Mouse (Mus musculus): Measurements from ENCODE around the gene Galnt9.

Galnt9 gene

GRCm38 (mm10) chr5:110543951-110544690 lies at the start of gene Galnt9:
Gene Galnt9 (plus strand): TSS chr5:110544355.
- DNase-seq, result peak; percentile 72

DNA sequence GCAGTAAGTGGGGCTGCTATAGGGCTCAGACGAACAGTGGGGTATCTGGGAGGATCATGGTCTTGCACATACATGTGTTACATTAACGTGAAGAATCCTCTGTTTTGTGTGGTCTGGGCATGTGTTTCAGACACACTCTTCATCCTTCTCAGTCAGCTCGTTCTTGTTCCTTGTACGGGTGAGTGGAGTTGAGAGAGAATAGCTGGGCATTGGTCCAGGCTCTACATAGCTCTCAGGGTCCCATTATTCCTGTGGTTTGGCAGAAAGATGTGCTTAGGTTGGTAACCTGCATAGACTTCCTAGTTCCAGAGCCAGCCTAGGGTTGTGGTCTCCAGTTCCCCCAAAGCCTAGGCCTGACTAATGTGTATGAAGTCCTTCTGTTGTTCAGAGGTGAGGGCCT lies 49.8 kb upstream of the Galnt9 start:
- no peak for DNase-seq

DNA sequence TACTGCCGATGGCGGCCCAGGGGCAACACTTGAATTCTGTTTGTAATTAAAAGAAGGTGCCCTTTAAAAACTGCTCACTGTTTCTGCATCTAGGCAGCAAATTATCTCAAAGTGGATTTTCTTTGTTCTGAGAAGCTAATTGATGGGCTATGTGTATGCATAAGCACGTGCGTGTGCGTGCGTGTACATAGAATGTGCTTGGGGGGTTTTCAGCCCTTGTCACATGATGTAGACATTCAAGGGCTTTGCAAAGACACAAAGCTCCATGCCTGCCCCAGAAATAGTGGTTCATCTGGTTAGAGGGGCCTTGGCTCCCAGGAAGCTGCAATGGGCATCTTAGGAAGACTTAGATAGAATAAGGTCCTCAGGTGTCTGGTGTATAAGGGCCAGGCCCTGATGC lies 49.1 kb upstream of the Galnt9 start:
- no peak for DNase-seq

- no peak for DNase-seq
These were observed 46.6 kb upstream of the Galnt9 start for GRCm38 (mm10) chr5:110497556-110497955.

- DNase-seq, result no peak
These were observed 46.1 kb upstream of the Galnt9 start for GRCm38 (mm10) chr5:110498071-110498470.

DNA sequence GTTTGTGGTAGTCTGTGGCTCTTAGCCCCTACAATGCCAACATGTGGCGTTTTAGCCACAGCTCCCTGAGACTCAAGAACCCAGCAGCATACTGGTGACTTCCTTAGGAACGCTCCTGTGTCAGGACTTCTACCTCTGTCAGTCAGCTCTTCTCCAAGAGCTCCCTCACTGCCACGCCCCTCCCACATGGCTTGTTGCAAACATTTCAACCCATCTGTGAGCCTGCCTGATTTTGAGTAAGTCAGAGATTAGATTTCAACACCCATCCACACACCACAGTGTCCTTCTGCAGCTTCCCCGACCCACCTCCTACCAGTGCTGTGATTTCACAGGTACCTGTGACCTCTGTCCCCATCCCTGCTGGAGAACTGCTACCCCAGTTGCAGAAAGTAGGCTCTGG lies 43.9 kb upstream of the Galnt9 start:
- DNase-seq, result no peak

GRCm38 (mm10) chr5:110503361-110503760 lies 40.8 kb upstream of the Galnt9 start:
- DNase-seq, result no peak

GRCm38 (mm10) chr5:110505611-110506294 lies 38.4 kb upstream of the Galnt9 start:
- DNase-seq, result no peak

GRCm38 (mm10) chr5:110506295-110506616 lies 37.9 kb upstream of the Galnt9 start:
- no peak for DNase-seq

- no peak for DNase-seq
These were observed 37.3 kb upstream of the Galnt9 start for GRCm38 (mm10) chr5:110506856-110507255.

- no peak for DNase-seq
These were observed 36.2 kb upstream of the Galnt9 start for GRCm38 (mm10) chr5:110507943-110508342.

- no peak for DNase-seq
These were observed 33.8 kb upstream of the Galnt9 start for GRCm38 (mm10) chr5:110510357-110510756.

DNA sequence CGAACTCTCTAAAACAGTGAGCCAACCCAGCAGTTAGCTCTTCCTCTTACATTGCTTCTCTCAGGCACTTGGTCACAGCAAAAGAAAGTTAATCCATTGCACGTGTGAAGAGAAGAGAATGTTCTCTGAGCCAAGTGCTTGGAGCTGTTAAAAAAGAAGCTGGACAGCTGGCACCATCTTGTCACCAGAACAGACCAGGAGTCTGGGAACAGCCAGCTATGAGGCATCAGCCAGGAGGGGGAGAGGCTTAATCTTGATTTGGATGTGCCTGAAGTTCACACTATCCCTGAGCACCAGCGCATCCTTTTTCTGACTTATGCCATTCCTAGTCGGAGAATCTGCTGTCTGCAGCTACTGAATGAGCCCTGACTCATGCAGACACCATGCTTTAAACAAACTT lies 30.4 kb upstream of the Galnt9 start:
- no peak for DNase-seq

GRCm38 (mm10) chr5:110514694-110515093 lies 29.5 kb upstream of the Galnt9 start:
- DNase-seq, result peak; percentile 69

DNA sequence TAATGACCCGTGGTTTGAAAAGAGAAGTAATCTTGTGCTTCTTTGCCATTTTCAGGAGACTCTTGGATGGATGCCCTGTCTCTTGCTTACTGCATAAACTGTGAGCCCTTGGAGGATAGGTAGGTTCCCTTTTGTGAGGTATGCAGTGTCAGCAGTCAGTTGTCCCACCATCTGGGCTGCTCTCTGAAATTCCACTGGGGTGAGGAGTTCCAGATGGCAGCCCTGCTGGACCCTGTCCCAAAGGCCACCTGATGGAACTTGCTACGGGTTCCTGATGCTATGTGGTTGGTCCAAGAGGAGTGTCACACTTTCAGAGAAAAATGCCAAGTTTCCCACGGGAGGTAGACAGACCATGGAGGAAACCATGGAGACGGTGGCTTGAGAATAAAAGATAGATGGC lies 27.8 kb upstream of the Galnt9 start:
- DNase-seq, result no peak

GRCm38 (mm10) chr5:110518086-110518783 lies 25.9 kb upstream of the Galnt9 start:
- no peak for DNase-seq

DNA sequence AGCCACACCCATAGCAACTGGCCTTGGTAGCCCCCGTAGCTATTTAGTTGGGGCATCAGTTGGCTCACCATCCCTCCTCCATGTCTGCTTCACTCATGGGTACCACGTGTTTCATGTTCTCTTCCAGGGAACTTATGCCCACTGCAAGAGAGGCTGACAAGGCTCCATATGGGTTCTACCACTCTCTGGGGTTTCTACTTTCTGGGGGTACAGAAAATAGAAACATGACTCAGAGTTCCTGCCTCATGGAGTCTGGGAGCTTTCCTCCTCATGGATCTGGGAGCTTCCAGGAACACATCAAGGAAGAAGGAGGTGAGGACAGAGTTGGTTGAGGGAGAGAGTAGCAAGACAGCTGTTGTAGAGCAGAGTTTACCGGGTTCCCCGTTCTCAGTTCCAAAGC lies 23.2 kb upstream of the Galnt9 start:
- no peak for DNase-seq

DNA sequence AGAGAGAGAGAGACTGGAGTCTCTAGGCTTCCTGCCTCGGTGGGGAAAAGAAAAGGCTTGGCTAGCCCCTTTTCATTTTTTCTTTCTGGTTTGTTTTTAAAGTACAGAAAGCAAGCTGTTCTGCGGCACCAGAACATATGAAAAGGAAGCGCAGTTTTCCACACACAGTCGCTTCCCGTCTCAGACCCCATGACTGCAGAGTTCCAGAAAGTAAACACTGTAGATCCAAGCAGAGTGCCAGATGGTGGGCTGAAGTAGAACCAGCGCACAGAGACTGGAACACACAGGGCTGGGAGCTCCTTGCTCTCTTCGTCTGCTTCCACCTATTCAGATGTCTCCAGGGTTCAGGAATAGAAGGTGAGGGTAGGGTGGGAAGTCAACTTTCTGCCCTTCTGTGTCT lies 22.3 kb upstream of the Galnt9 start:
- DNase-seq, result no peak

DNA sequence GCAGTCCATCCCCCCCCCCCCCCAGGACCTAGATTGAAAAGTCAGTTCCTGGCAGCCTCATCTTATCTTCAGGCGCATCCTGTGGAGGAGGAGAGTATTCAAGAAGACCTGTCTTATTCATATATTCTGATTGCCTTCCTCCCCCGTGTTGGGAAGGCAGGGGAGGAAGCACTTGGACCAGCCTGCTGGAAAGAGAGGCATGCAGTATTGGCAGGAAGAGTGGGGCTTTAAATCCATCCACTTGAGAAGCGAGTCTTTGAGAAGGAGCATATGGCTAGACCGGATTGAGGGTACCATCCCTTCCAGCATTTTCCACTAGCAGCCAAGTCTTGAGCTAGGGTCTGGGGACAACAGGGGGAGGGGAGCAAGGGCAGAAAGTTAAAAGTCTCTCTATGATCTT lies 20.9 kb upstream of the Galnt9 start:
- no peak for DNase-seq

DNA sequence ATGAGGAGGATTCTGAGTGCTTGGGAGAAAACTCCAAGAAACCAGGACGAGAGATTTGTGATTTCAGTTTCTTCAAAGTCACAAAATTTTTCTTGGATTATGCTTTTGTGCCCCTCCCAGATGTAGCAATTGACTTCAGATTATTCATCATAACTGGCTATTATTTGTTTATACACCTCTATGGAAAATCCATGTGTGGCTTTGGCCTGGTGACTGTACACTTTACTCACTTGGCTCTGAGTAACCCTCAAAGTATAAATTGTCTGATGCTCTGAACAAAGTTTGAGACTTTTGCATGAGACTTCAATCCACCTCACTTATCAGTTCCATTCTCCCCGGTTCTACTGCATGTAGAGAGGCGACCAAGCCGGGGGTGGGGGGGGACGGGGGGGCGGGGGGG lies 18.5 kb upstream of the Galnt9 start:
- DNase-seq, result no peak

- DNase-seq, result no peak
These were observed 17.6 kb upstream of the Galnt9 start for GRCm38 (mm10) chr5:110526556-110526955.

DNA sequence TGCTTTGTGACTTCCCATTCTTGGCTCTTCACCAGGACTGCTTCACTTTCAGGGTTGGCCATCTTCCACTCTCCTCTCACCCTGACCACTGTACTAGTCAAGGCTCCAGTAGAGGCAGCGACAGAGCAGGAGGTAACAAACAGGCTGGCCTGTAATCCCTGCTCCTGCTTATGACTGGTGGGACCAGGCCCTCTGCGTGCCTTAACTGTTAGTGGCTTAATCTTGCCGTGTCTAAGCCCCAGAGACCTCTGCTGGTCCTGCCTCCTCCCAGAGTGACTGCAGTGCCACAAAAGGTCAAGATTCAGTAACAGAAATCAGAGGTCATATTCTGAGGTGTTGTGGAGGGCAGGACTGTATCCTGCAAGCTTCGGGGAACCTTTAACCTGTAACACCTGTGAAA lies 13.1 kb upstream of the Galnt9 start:
- no peak for DNase-seq

- no peak for DNase-seq
These were observed 9.8 kb upstream of the Galnt9 start for GRCm38 (mm10) chr5:110534402-110534801.

- DNase-seq, result no peak
These were observed 8.2 kb upstream of the Galnt9 start for GRCm38 (mm10) chr5:110535964-110536363.

Measured in thymus, postnatal 4 days (tissue).